Mouse (Mus musculus): ENCODE measurements around the gene Gm13103.
"Not testable (repeated sequence)": the region's sequence is repeated elsewhere in the genome, so short reads cannot be mapped to it uniquely, and the experiment has no call there.

The Gm13103 gene

DNA sequence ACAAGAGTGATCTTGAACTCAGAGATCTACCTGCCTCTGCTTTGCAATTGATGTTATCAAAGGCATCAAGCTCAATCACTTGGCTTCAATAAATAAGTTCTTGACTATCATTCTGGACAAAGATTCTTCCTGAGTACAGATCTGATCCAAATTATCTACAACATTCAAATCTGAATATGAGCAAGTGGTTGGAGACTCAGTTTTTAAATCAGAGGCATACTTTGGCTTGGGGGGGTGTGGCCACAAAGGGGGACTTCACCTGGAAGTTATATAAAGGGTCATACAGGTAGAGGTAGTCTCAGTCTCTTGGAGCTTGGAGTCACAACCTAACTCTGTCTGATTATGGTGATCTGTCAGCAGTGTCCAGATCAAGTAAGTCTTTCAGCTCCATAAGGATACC is at the start of gene Gm13103:
Gm13103 (plus strand) TSS at position 301 of the 400 bp plus-strand sequence.
- DNase-seq (ENCODE audit: low spot score in 2 of 2) = not testable (repeated sequence)

DNA sequence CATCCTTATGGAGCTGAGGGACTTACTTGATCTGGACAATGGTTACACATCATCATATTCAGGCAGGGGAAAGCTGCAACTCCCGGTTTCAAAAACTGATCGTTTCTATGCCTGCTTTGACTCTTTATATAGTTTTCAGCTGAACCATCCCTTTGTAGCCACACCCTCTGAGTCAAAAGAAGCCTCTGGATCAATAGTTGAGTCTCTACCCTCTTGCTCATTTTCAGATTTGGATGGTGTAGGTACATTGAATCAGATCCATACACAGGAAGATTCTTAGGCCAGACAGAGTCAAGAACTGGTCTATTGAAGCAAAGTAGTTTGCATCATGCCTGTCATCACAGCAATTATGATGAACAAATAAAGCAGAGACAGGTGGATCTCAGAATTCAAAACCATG is 30.3 kb upstream of the Gm13103 start, which contains the start of gene Gm13084:
Gm13084 (minus strand) TSS at position 101 of the 400 bp plus-strand sequence.
- DNase-seq (ENCODE audit: low spot score in 2 of 2) = no peak

DNA sequence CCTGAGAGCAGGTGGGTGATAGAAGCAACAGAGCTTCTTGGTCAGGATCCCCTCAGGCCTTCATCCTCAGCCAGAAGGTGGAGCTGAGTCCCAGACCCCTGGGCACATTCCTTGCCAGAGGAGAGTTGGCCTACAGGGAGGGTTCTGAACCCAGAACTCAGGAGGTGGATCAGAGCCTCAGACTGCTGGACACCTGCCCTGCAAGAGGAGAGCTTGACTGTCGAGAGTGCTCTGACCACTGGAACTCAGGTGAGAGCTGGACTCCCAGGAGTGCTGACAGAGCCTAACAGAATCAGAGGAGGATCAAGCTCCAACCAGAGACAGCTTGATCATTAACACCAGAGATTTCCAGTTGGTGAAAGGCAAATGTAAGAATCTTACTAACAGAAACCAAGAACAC is 36.1 kb downstream of the Gm13103 start:
- DNase-seq (ENCODE audit: low spot score in 2 of 2) = not testable (repeated sequence)

DNA sequence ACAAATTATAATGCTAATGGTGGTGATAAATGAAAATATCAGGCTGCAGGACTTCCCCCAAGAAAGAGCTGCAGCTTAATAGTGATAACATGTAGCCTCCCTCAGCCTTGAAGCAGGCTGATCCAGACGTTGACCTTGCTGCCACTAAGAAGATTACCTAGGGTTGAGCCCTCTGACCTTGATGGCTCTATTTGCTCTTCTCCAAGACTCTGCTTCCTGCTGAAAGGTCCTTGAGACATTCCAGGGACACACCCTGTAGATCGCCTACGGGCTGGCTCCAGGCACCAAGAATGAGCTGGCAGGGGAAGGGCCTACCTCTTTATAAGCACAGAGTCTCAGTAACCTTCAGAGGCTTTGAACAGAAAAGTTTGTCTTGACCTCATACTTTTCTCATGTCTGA is 48.1 kb downstream of the Gm13103 start:
- not testable (repeated sequence) for DNase-seq (ENCODE audit: low spot score in 2 of 2)

DNA sequence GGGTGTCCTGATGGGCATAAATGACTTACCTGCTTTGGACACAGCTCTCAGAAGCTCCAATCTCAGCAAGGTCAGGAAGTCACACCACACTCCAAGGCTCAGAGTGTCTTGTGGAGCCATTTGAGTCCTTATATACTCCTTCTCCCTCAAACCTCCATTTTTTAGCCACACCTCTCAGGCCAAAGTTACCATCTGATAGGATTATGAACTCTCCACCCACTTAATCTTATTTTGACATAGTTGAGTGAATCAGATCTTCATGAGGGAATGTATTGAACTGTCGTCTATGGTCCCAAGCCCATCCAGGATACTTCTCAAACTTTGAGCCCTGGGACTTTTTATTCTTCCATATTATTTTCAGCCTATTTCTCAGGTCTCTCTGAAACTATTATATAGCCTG is 54.0 kb downstream of the Gm13103 start, which contains the start of gene Pramef6:
Pramef6 (minus strand) TSS at position 101 of the 400 bp plus-strand sequence.
- not testable (repeated sequence) for DNase-seq (ENCODE audit: low spot score in 2 of 2)
